ENCODE assay signal across 27 mouse cellular contexts in the genomic region with DNA sequence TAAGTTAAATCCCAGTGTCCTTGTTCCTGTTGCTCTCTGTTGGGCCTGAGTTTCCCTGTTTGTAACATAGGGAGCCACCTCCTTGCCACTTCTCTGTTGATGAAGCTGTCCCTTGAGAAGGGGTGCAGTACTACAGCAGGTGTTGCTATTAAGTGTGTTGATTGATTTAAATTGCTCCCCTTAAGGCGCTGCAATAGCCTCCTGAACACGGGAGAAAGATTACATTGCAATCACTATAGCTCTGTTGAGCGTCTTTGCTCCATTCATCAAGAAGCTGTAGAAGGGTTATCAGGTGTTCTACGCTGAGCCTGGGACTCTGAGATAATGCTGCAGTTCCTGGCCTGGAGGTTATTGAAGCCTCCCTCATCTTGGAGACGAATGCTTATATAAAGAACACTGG. TPM values are rescaled to one million over a fixed set of nuclear protein-coding genes. Genes with fewer than 3 reads are reported as not detected.
DNase-seq lines count a peak whose midpoint lies in the region; ATAC-seq and TF ChIP-seq lines count a peak whose summit lies in the region.
"Had no signal": no experiment of that assay in that cellular context is flagged by ENCODE, and none has a peak within 500 bp of the region (broad histone marks: within the 10 kb centered on the region; RNA-seq: fewer than 3 reads in every experiment).

No protein-coding gene starts in this region.

- whole genome bisulfite sequencing in heart, embryonic 10.5 days: 52% methylated on average over 5 of the region's 5 CpGs
- WGBS in hindbrain, embryonic 16.5 days: 76% methylated on average over 5 of the region's 5 CpGs
- 82% methylated on average over 5 of the region's 5 CpGs for WGBS in hindbrain, embryonic 12.5 days

- intact Hi-C loops in heart, postnatal 10 days (cut with DNase I): no loop called here

- no peak overlapping the region for H3K4me2 ChIP-seq in hindbrain, embryonic 16.5 days (ENCODE audit: low read length)
- no peak overlapping the region for H3K4me2 ChIP-seq in hindbrain, embryonic 12.5 days (replicated peaks)
- H3K4me2 ChIP-seq: embryonic facial prominence, embryonic 13.5 days; embryonic facial prominence, embryonic 15.5 days; forebrain, embryonic 12.5 days had no signal

- no peak overlapping the region for H3K4me3 ChIP-seq in heart, embryonic 10.5 days
- H3K4me3 ChIP-seq in hindbrain, embryonic 16.5 days (ENCODE audit: low read length): no peak overlapping the region
- H3K4me3 ChIP-seq in hindbrain, embryonic 12.5 days: no peak overlapping the region
- H3K4me3 ChIP-seq: embryonic facial prominence, embryonic 13.5 days; embryonic facial prominence, embryonic 15.5 days; erythroblast, embryonic 14.5 days; forebrain, embryonic 10.5 days; forebrain, embryonic 12.5 days had no signal

- DNase-seq in heart, embryonic 10.5 days (ENCODE audit: low spot score): peak; percentile 27
- no peak for DNase-seq in heart, postnatal 10 days
- peak; percentile 6 for DNase-seq in brain, embryonic 14.5 days (ENCODE audit: low read depth)
- DNase-seq: adrenal gland, adult 8-10 months; adrenal gland, postnatal 14 days; adrenal gland, postnatal 36 days; B cell, adult 2 months; cerebellum, adult 11 months; cerebellum, adult 18-20 months; cerebellum, adult 8-10 months; cerebellum, adult 9-11 months; cerebellum, postnatal 14 days; cerebellum, postnatal 36 days; embryo, embryonic 11 days had no signal

- H3K9ac ChIP-seq in hindbrain, embryonic 16.5 days (ENCODE audit: low read depth, low read length): no peak overlapping the region
- H3K9ac ChIP-seq in hindbrain, embryonic 12.5 days: no peak overlapping the region
- H3K9ac ChIP-seq: embryonic facial prominence, embryonic 13.5 days; embryonic facial prominence, embryonic 15.5 days; forebrain, embryonic 12.5 days had no signal

- TF ChIP-seq CTCF in brain, embryonic 14.5 days (IDR thresholded peaks at IDR 0.05; ENCODE audit: borderline replicate concordance, extremely low read depth, insufficient read depth, insufficient read length): no peak

- TF ChIP-seq POLR2A in brain, embryonic 14.5 days (IDR thresholded peaks at IDR 0.05; ENCODE audit: borderline replicate concordance, extremely low read depth, insufficient read depth, insufficient read length, poor library complexity, severe bottlenecking): no peak

- H3K36me3 ChIP-seq in heart, embryonic 10.5 days: no peaks in the 10 kb centered on the region
- H3K36me3 ChIP-seq in hindbrain, embryonic 16.5 days (ENCODE audit: control insufficient read depth, insufficient read depth, low read length): no peaks in the 10 kb centered on the region
- no peaks in the 10 kb centered on the region for H3K36me3 ChIP-seq in hindbrain, embryonic 12.5 days
- H3K36me3 ChIP-seq: embryonic facial prominence, embryonic 13.5 days; embryonic facial prominence, embryonic 15.5 days; forebrain, embryonic 10.5 days; forebrain, embryonic 12.5 days; G1E had no signal

- no peaks in the 10 kb centered on the region for H3K9me3 ChIP-seq in heart, embryonic 10.5 days
- H3K9me3 ChIP-seq in hindbrain, embryonic 16.5 days (ENCODE audit: control insufficient read depth, low read length): no peaks in the 10 kb centered on the region
- H3K9me3 ChIP-seq in hindbrain, embryonic 12.5 days (replicated peaks): no peaks in the 10 kb centered on the region
- H3K9me3 ChIP-seq: embryonic facial prominence, embryonic 13.5 days; embryonic facial prominence, embryonic 15.5 days; forebrain, embryonic 10.5 days; forebrain, embryonic 12.5 days; G1E had no signal

- peak; percentile 58; the same call in 1 of the 2 replicates for ATAC-seq in hindbrain, embryonic 16.5 days
- no peak for ATAC-seq in hindbrain, embryonic 12.5 days (ENCODE audit: low FRiP score)
- ATAC-seq: activated CD4-positive, CD25-positive, alpha-beta regulatory T cell, adult 4 months; CD4-positive, CD25-positive, alpha-beta regulatory T cell, adult 4 months; forebrain, embryonic 14.5 days; forebrain, embryonic 16.5 days; Patski had no signal

- no peaks in the 10 kb centered on the region for H3K27me3 ChIP-seq in heart, embryonic 10.5 days (ENCODE audit: insufficient read depth, poor library complexity, severe bottlenecking)
- H3K27me3 ChIP-seq in hindbrain, embryonic 16.5 days (replicated peaks; ENCODE audit: control insufficient read depth, insufficient read depth, low read length): no peaks in the 10 kb centered on the region
- H3K27me3 ChIP-seq in hindbrain, embryonic 12.5 days: no peaks in the 10 kb centered on the region
- H3K27me3 ChIP-seq: embryonic facial prominence, embryonic 13.5 days; embryonic facial prominence, embryonic 15.5 days; forebrain, embryonic 12.5 days had no signal

- no peaks in the 10 kb centered on the region for H3K4me1 ChIP-seq in heart, embryonic 10.5 days
- no peaks in the 10 kb centered on the region for H3K4me1 ChIP-seq in hindbrain, embryonic 16.5 days (ENCODE audit: control insufficient read depth, insufficient read depth, low read depth, low read length)
- H3K4me1 ChIP-seq in hindbrain, embryonic 12.5 days: no peaks in the 10 kb centered on the region
- H3K4me1 ChIP-seq: embryonic facial prominence, embryonic 13.5 days; embryonic facial prominence, embryonic 15.5 days; forebrain, embryonic 10.5 days; forebrain, embryonic 12.5 days had no signal

- H3K27ac ChIP-seq in heart, embryonic 10.5 days: no peak overlapping the region
- H3K27ac ChIP-seq in hindbrain, embryonic 16.5 days (ENCODE audit: low read depth, low read length): no peak overlapping the region
- H3K27ac ChIP-seq in hindbrain, embryonic 12.5 days: no peak overlapping the region
- H3K27ac ChIP-seq: embryonic facial prominence, embryonic 13.5 days; embryonic facial prominence, embryonic 15.5 days; forebrain, embryonic 10.5 days; forebrain, embryonic 12.5 days had no signal

RNA-seq across cellular contexts. Expression of a gene that starts 29.2 kb away (rescaled TPM):
- polyA plus RNA-seq in heart, embryonic 10.5 days (2016; fragmentation: Nextera tagmentation; extraction: Ambion mirVana): 23.7 and 32.8 TPM in 2 replicates
- total RNA-seq in heart, postnatal 10 days (2021): 10 to 100 TPM; 16.9 to 19.0 TPM
- polyA plus RNA-seq in hindbrain, embryonic 16.5 days (2015; fragmentation: Nextera tagmentation; extraction: Ambion mirVana): 33.9 and 34.2 TPM in 2 replicates
- 38.1 and 41.3 TPM in 2 replicates for polyA plus RNA-seq in hindbrain, embryonic 12.5 days (2016; fragmentation: Nextera tagmentation; extraction: Ambion mirVana)
- 66.2 and 76.5 TPM in 2 replicates for polyA plus RNA-seq in brain, embryonic 14.5 days (2012; rRNA removed)

Comparison
In these comparisons a context has a peak if more than half of its experiments do, and no peak if none do; other contexts are left out.
1. DNase-seq: peak in heart, embryonic 10.5 days (single experiment) and brain, embryonic 14.5 days (single experiment); none in heart, postnatal 10 days (0 of 2).